Mouse (Mus musculus) myocyte (in vitro differentiated cells): ENCODE results near the gene Ivd.

Source experiments
- CEBPB ChIP-seq: IDR thresholded peaks from 2 replicates; pipeline ENCODE4 v1.6.1; 2011; ENCODE audit warnings: mild to moderate bottlenecking, moderate library complexity; ENCODE audit not compliant: poor library complexity, insufficient read depth, severe bottlenecking
- POLR2A ChIP-seq: IDR thresholded peaks from one replicate; pipeline ENCODE4 v1.6.1; 2011; ENCODE audit warnings: low read depth, mild to moderate bottlenecking, control low read depth, moderate library complexity; ENCODE audit not compliant: insufficient read length
- SRF ChIP-seq: IDR thresholded peaks from one replicate; pipeline ENCODE4 v1.6.1; 2011; ENCODE audit warnings: low read depth; ENCODE audit not compliant: control insufficient read depth, insufficient read length
- TCF12 ChIP-seq: IDR thresholded peaks from one replicate; pipeline ENCODE4 v1.6.1; 2011; ENCODE audit warnings: mild to moderate bottlenecking, control low read depth; ENCODE audit not compliant: poor library complexity, insufficient read depth, severe bottlenecking

DNA sequence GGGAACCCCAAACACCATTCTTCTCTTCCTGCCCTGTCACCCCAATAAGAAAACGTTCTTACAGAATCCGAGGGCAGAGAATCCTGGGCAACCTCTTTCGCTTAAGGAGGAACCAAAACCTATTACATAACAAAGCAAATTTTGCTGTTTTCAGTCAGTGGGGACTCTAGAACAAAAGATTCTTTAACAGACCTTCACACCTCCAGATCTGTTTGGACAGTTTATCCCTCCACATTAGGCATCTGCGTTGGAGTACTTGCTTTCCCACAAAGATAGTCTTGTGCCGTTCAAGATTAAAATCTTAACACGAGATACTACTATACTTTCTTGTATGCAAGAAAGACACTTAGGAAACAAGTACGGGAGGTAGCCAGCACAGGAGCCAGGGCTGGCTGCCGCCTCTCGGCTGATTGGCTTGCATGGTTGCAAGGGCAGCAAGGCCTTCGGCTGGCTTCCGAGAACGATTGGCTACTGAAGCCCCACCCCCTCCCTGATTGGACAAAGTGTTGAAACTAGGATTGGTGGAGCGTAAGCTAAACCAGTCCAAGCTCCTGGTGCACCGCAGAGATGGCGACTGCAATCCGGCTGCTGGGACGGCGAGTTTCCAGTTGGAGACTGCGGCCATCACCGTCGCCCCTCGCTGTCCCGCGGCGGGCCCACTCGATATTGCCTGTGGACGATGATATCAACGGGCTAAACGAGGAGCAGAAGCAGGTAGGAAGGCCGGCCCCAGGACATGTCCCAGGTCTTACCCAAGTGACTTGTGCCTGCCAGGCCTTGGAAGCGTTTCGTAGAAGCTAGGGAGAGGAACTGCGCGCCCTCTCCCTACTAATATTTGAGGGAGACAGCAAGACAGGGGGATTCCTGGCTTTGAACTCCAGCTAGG, at the start of gene Ivd:
- TF ChIP-seq POLR2A (peak; percentile 94), TCF12 (no peak), CEBPB (no peak), SRF (no peak)
